Mouse (Mus musculus) forebrain, embryonic 16.5 days (tissue): ENCODE data around the gene Dpysl5. TPM values are rescaled to one million over a fixed set of nuclear protein-coding genes. Genes with fewer than 3 reads are reported as not detected.

Experiments
- ATAC-seq: fragments of 200-750 bp; cut with Nextera tagmentation; 2 replicates; pipeline ENCODE4 v1.8.0; 2017; ENCODE audit warnings: mild to moderate bottlenecking, moderate library complexity
- H3K27ac ChIP-seq: fragments of 300-500 bp; sonication (generic); 2 replicates; pipeline ENCODE4 v1.5.1; 2014; ENCODE audit warnings: low read length, control low read depth
- H3K27me3 ChIP-seq: fragments of 300-500 bp; sonication (generic); replicated peaks from 2 replicates; pipeline ENCODE4 v1.6.1; 2014; ENCODE audit warnings: low read length; ENCODE audit not compliant: control insufficient read depth, insufficient read depth
- H3K36me3 ChIP-seq: fragments of 300-500 bp; sonication (generic); 2 replicates; pipeline ENCODE4 v1.6.1; 2014; ENCODE audit not compliant: control insufficient read depth, insufficient read depth
- H3K4me1 ChIP-seq: fragments of 300-500 bp; sonication (generic); replicated peaks from 2 replicates; pipeline ENCODE4 v1.6.1; 2014; ENCODE audit warnings: low read length; ENCODE audit not compliant: control insufficient read depth, insufficient read depth
- H3K4me2 ChIP-seq: fragments of 300-500 bp; sonication (generic); 2 replicates; pipeline ENCODE4 v1.6.1; 2014; ENCODE audit warnings: mild to moderate bottlenecking, low read length, control low read depth
- H3K4me3 ChIP-seq: fragments of 300-500 bp; sonication (generic); replicated peaks from 2 replicates; pipeline ENCODE4 v1.5.1; 2014; ENCODE audit warnings: mild to moderate bottlenecking, low read length, control low read depth
- H3K9ac ChIP-seq: fragments of 300-500 bp; sonication (generic); replicated peaks from 2 replicates; pipeline ENCODE4 v1.6.1; 2014; ENCODE audit warnings: low read depth, low read length, control low read depth
- H3K9me3 ChIP-seq: fragments of 300-500 bp; sonication (generic); 2 replicates; pipeline ENCODE4 v1.6.1; 2016; ENCODE audit warnings: low read length; ENCODE audit not compliant: control insufficient read depth
- WGBS: fragments of 180-500 bp; shearing (Covaris S2); extraction: QIAGEN DNeasy Blood & Tissue Kit; methylation state at CpG from one replicate; pipeline ENCODE4 v1.1.7; 2014; 5-methylcytosine and 5-hydroxymethylcytosine counted together
- polyA plus RNA-seq: library from polyadenylated mRNA; unstranded; fragments of >200 nt; fragmentation: Nextera tagmentation; extraction: Ambion mirVana; gene quantifications from 2 replicates; pipeline ENCODE4 v1.2.1, GENCODE M21; 2015

Dpysl5 gene
- polyA plus RNA-seq, 1 experiment from 2014 or later: 278 TPM

DNA sequence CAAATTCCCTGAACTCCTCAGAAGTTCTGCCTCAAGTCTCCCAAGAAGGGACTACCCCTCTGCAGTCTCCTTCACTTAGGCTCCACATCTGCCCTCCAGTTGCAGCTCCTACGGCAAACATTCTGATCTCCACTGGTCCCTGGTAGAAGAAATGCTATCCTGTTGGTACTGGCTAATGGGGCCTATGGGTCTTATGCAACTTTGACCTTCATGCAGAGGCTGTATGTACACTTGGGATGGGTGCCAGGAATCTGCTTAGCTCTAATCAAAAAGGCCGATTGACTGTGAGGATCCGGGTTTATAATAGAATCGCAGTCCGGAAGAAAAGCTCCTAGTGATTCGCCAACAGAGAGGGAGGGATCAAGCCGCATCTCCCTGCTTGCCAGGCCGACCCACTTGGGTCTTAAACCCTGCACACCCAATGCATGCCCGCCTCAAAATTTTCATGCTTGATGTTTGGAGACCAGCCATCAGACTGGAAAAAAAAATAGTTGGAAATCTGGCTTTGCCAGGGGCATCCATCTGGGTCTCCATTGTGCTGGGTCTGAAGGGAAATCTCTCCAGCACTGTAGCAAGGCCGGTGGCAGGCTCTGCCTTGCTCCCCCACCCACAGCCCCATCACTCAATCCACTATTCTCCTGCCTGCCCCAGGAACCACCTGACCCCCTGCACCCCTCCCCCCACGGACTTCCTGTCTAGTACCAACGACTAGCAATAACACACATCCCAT is 38.4 kb downstream of the Dpysl5 start:
- peak; percentile 70 for ATAC-seq
- no peaks in the 10 kb centered on the region for H3K27me3 ChIP-seq
- H3K4me2 ChIP-seq: no peak overlapping the region
- no peak overlapping the region for H3K9ac ChIP-seq
- H3K4me3 ChIP-seq: no peak overlapping the region
- peaks cover 52% of the 10 kb centered on the region for H3K36me3 ChIP-seq
- peaks cover 46% of the 10 kb centered on the region for H3K4me1 ChIP-seq
- peak overlapping the region; percentile 62 for H3K27ac ChIP-seq
- WGBS: 32% methylated on average over 12 of the region's 12 CpGs
- H3K9me3 ChIP-seq: no peaks in the 10 kb centered on the region

DNA sequence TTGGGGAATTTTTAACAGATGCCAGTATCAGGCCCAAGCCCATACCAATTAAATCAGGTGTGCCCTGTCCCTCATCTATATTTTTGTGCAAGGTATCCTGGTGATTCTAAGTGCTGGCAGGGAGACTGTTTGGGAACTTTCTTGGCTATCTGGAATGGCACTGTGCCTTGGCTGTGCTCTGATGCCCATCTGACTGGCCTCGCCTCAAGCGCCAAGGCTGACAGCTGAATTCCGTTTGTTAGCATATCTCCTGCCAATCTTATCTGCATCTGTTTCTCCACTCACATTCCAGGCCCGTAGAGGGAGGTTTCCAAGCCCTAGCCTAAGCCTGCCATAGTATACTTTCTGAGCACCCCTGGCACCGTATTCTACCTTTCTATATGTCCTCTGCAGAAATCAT is 39.7 kb downstream of the Dpysl5 start:
- no peaks in the 10 kb centered on the region for H3K27me3 ChIP-seq
- ATAC-seq: no peak
- no peak overlapping the region for H3K4me2 ChIP-seq
- WGBS: 55% methylated on average over 5 of the region's 5 CpGs
- no peaks in the 10 kb centered on the region for H3K9me3 ChIP-seq
- peak overlapping the region; percentile 48 for H3K27ac ChIP-seq
- no peak overlapping the region for H3K9ac ChIP-seq
- peaks cover 44% of the 10 kb centered on the region for H3K4me1 ChIP-seq
- peaks cover 42% of the 10 kb centered on the region for H3K36me3 ChIP-seq
- H3K4me3 ChIP-seq: no peak overlapping the region

GRCm38 (mm10) chr5:30753128-30753527 is 41.8 kb downstream of the Dpysl5 start:
- 0 out of 2 replicates have a peak, but pooled peaks have one; percentile 37 for ATAC-seq
- Histone ChIP-seq H3K27me3 (no peaks in the 10 kb centered on the region), H3K9ac (no peak overlapping the region), H3K36me3 (peaks cover 27% of the 10 kb centered on the region), H3K4me1 (peaks cover 44% of the 10 kb centered on the region), H3K27ac (no peak overlapping the region), H3K4me3 (no peak overlapping the region), H3K9me3 (no peaks in the 10 kb centered on the region), H3K4me2 (no peak overlapping the region)
- 60% methylated on average over 4 of the region's 4 CpGs for WGBS

DNA sequence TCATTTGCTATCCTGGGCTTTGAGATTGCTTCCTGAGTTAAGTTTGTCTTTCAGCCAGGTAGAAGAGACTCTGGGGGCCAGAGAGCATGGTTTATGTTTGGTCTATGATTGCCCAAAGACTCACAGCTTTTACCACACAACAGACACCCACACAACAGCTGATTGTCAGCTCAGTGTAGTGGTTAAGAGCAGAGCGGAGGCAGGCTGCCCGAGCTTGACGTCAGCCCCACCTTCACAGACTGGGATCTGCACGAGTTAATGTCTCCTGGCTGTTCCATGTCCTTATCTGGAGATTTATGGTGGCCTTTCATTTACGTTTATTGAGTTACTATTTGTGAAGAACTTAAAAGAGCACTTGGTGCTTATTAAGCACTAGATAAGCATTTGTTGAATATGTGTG is 43.9 kb downstream of the Dpysl5 start:
- WGBS: 84% methylated on average over 5 of the region's 5 CpGs

DNA sequence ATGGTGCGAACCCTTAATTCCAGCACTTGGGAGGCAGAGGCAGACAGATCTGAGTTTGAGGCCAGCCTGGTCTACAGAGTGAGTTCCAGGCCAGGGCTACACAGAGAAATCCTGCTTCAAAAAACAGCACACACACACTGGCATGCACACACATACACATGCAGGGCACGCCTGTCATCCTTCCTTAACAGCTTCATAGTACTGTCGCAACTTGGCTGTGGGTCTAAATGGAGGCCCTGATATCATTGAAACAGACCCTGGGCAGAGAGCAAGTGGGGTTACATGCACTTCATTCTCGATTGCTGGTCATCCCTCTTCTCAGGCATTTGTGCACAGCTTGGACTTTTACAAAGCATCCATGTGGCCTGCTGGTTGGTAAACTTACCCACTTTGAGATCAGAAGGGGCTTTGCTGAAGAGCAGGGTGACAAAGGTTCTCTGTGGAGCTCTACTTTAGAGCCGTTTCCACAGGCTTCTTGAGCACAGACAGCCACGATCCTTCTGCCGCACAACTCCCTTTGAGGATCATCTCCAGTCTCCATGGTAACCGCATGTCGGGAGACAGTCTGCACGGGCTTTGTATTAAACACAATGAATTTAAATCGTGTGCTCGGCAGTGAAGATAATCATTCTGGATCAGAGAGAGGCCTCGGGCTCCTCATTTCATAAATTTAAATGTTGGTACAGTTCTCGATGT is 51.6 kb downstream of the Dpysl5 start:
- Histone ChIP-seq H3K4me2 (peak overlapping the region; percentile 34), H3K27ac (peak overlapping the region; percentile 91), H3K9me3 (no peaks in the 10 kb centered on the region), H3K9ac (peak overlapping the region; percentile 31), H3K36me3 (no peaks in the 10 kb centered on the region; the same call in 1 of the 2 replicates), H3K4me1 (peaks cover 46% of the 10 kb centered on the region), H3K4me3 (no peak overlapping the region; the same call in 1 of the 2 replicates), H3K27me3 (no peaks in the 10 kb centered on the region)
- 28% methylated on average over 14 of the region's 14 CpGs for WGBS
- ATAC-seq: peak; percentile 91

More for the DNA sequence above, 43.9 kb downstream of the Dpysl5 start:
- H3K4me2 ChIP-seq: no peak overlapping the region
- no peak overlapping the region for H3K9ac ChIP-seq
- no peaks in the 10 kb centered on the region for H3K27me3 ChIP-seq
- no peak overlapping the region for H3K27ac ChIP-seq
- H3K4me3 ChIP-seq: no peak overlapping the region
- no peaks in the 10 kb centered on the region for H3K9me3 ChIP-seq
- peaks cover 27% of the 10 kb centered on the region for H3K4me1 ChIP-seq
- peaks cover 18% of the 10 kb centered on the region for H3K36me3 ChIP-seq
- no peak for ATAC-seq

DNA sequence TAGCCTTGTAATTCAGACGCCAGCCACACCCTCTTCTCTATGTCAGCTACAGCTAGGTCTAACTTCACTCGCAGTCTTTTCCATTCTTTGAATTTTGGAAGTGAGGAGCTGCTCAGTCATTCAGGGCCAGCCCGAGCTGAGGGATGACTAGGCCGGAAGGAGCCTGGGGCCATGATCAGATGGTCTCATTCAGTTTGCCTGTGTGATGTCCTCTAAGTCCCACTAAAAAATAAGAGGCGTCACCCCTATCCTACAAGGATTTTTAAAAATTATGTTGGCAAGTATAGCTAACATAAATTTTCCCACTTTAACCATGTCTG is 52.1 kb downstream of the Dpysl5 start:
- ATAC-seq: no peak
- Histone ChIP-seq H3K27me3 (no peaks in the 10 kb centered on the region), H3K4me2 (peak overlapping the region; percentile 34; the same call in 1 of the 2 replicates), H3K27ac (peak overlapping the region; percentile 91), H3K4me1 (peaks cover 51% of the 10 kb centered on the region), H3K4me3 (no peak overlapping the region), H3K9me3 (no peaks in the 10 kb centered on the region), H3K36me3 (no peaks in the 10 kb centered on the region; the same call in 1 of the 2 replicates), H3K9ac (peak overlapping the region; percentile 4; the same call in 1 of the 2 replicates)
- WGBS: 43% methylated on average over 5 of the region's 5 CpGs

DNA sequence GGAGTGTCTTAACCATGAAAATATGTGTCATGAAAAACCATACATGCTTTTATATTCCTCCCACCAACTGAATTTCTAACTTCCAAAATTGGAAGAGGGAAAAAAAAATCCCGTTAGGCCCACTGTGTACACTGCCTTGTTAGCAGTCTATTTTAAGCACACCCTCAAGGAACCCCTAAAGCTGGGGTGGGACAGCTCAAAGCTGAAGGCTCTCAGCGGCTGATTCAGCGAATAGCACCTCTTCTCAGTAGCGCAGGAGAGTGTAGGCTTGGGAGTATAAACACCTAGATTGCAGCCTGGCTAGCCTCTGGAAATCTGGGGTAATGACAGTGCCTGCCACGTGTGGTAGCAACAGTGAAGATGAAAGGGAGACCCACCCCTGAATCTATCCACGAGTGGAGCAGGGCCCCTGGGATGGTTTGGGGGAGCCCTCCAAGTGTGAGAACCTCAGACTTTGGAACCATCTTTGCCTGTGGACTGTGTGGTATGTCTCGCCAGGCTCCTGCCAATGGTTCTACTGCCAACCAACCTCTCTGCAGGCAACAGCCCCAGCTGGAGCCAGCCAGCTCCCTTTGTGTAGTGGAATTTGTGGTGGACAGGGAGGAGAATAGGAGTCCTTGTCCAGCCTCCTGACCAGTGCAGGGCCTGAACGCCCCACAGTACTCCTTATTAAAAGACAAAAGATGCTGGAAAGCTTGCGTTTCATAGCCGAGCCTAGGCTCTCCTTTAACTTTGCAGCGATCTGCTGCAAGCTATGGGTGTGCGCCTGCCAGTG is 54.4 kb downstream of the Dpysl5 start:
- H3K27ac ChIP-seq: 0 out of 2 replicates have a peak overlapping the region, but pooled peaks have one; percentile 30
- peaks cover 59% of the 10 kb centered on the region for H3K4me1 ChIP-seq
- H3K9me3 ChIP-seq: no peaks in the 10 kb centered on the region
- WGBS: 52% methylated on average over 12 of the region's 12 CpGs
- no peak overlapping the region for H3K4me3 ChIP-seq
- no peaks in the 10 kb centered on the region; the same call in 1 of the 2 replicates for H3K36me3 ChIP-seq
- no peak overlapping the region for H3K4me2 ChIP-seq
- no peaks in the 10 kb centered on the region for H3K27me3 ChIP-seq
- no peak overlapping the region for H3K9ac ChIP-seq
- peak; percentile 19 for ATAC-seq

- Histone ChIP-seq H3K27ac (peak overlapping the region; percentile 68), H3K27me3 (no peaks in the 10 kb centered on the region), H3K9ac (no peak overlapping the region), H3K4me1 (peaks cover 57% of the 10 kb centered on the region), H3K36me3 (no peaks in the 10 kb centered on the region; the same call in 1 of the 2 replicates), H3K4me2 (no peak overlapping the region), H3K9me3 (no peaks in the 10 kb centered on the region), H3K4me3 (no peak overlapping the region)
- 51% methylated on average over 4 of the region's 4 CpGs for WGBS
- ATAC-seq: peak; percentile 1; the same call in 1 of the 2 replicates
Observed at GRCm38 (mm10) chr5:30768082-30768481, 56.7 kb downstream of the Dpysl5 start.

GRCm38 (mm10) chr5:30768598-30768997 is 57.2 kb downstream of the Dpysl5 start:
- H3K4me3 ChIP-seq: no peak overlapping the region
- H3K27ac ChIP-seq: peak overlapping the region; percentile 68; the same call in 1 of the 2 replicates
- peak; percentile 48 for ATAC-seq
- no peak overlapping the region for H3K4me2 ChIP-seq
- no peaks in the 10 kb centered on the region for H3K9me3 ChIP-seq
- H3K27me3 ChIP-seq: no peaks in the 10 kb centered on the region
- no peaks in the 10 kb centered on the region; the same call in 1 of the 2 replicates for H3K36me3 ChIP-seq
- H3K4me1 ChIP-seq: peaks cover 54% of the 10 kb centered on the region
- no peak overlapping the region for H3K9ac ChIP-seq
- WGBS: 9% methylated on average over 9 of the region's 9 CpGs
